Mouse (Mus musculus): Measurements from ENCODE around the gene Zbtb24. TPM values are rescaled to one million over a fixed set of nuclear protein-coding genes. Genes with fewer than 3 reads are reported as not detected.
A peak's percentile ranks its signal among the peaks of the same experiment; 100 is the strongest.

Gene Zbtb24
- polyA plus RNA-seq, 1 experiment: 31.6 TPM

DNA sequence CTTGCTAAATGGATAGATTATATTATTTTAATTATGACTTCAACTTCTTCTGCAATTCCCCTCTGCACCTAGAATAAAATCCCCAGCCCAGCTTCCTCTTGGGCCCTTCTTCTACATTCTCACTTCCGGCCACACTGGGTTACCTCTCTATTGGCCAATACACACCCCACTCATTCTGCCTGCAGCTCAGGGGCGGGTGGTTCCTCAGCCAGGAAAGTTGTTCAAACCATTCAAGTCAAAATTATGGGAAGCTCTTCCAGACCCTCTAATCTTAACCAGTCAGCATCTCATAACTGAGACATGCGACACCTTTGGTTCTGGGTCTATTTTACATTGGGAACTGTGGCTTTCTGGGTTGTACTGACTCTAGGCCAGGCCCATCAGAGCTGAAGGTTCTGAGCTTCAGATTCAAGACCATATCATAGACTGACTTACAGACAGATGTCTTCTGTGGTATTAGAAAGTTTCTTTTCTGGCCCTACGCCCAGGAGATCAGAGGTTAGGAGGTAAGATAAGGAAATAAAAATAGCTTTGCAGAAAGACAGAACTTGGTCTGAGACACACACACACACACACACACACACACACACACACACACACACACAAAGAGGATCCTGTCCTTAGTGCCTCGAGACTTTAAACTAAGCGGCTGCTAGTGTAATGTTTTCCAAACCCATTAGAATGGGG, 23.7 kb downstream of the Zbtb24 start:
- Histone ChIP-seq H3K4me3 (ENCODE audit: control insufficient read depth, insufficient read depth, low read length) (no peak overlapping the region), H3K27ac (ENCODE audit: control insufficient read depth, insufficient read depth, low read length) (peak overlapping the region; percentile 50; the same call in 1 of the 2 replicates), H3K27me3 (ENCODE audit: control insufficient read depth, insufficient read depth, low read length) (no peaks in the 10 kb centered on the region), H3K36me3 (ENCODE audit: control insufficient read depth, insufficient read depth, low read length) (peaks cover 3% of the 10 kb centered on the region; the same call in 1 of the 2 replicates), H3K4me1 (replicated peaks; ENCODE audit: control insufficient read depth, insufficient read depth, low read length) (peaks cover 47% of the 10 kb centered on the region)
- WGBS: 14% methylated on average over 6 of the region's 6 CpGs
- peak; percentile 34 for DNase-seq
- TF ChIP-seq POLR2A (IDR thresholded peaks at IDR 0.05; ENCODE audit: control insufficient read depth, extremely low read depth, insufficient read depth, low read length, poor library complexity) (no peak), CTCF (IDR thresholded peaks at IDR 0.05; ENCODE audit: borderline replicate concordance, control insufficient read depth, extremely low read depth, insufficient read depth, low read length, poor library complexity) (no peak)

DNA sequence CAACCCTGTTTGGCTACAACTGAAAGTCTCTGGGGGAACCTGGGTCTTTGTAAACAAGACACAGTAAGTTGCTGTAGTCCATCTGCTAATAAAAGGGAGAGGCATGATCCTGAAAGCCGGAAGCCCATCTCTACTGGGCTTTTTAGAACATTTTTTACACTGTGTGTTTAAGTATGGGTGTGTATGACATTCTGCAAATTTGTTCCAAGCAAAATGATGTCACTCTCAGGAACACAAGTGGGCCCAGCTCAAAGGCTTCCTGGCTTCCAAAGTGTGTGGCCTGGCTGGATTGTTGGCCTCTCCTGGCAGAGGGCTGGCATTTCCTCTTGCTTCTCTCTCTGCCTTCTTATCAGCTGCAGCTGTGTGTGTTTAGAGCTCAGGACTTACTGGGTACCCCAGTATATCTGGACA, 24.8 kb downstream of the Zbtb24 start:
- H3K4me3 ChIP-seq (ENCODE audit: control insufficient read depth, insufficient read depth, low read length): no peak overlapping the region
- DNase-seq: no peak
- peaks cover 51% of the 10 kb centered on the region for H3K4me1 ChIP-seq (replicated peaks; ENCODE audit: control insufficient read depth, insufficient read depth, low read length)
- H3K27ac ChIP-seq (ENCODE audit: control insufficient read depth, insufficient read depth, low read length): no peak overlapping the region; the same call in 1 of the 2 replicates
- 95% methylated on average over 1 of the region's 1 CpGs for WGBS
- peaks cover 13% of the 10 kb centered on the region; the same call in 1 of the 2 replicates for H3K36me3 ChIP-seq (ENCODE audit: control insufficient read depth, insufficient read depth, low read length)
- no peaks in the 10 kb centered on the region for H3K27me3 ChIP-seq (ENCODE audit: control insufficient read depth, insufficient read depth, low read length)
- TF ChIP-seq CTCF (IDR thresholded peaks at IDR 0.05; ENCODE audit: borderline replicate concordance, control insufficient read depth, extremely low read depth, insufficient read depth, low read length, poor library complexity) (no peak), POLR2A (IDR thresholded peaks at IDR 0.05; ENCODE audit: control insufficient read depth, extremely low read depth, insufficient read depth, low read length, poor library complexity) (no peak)

DNA sequence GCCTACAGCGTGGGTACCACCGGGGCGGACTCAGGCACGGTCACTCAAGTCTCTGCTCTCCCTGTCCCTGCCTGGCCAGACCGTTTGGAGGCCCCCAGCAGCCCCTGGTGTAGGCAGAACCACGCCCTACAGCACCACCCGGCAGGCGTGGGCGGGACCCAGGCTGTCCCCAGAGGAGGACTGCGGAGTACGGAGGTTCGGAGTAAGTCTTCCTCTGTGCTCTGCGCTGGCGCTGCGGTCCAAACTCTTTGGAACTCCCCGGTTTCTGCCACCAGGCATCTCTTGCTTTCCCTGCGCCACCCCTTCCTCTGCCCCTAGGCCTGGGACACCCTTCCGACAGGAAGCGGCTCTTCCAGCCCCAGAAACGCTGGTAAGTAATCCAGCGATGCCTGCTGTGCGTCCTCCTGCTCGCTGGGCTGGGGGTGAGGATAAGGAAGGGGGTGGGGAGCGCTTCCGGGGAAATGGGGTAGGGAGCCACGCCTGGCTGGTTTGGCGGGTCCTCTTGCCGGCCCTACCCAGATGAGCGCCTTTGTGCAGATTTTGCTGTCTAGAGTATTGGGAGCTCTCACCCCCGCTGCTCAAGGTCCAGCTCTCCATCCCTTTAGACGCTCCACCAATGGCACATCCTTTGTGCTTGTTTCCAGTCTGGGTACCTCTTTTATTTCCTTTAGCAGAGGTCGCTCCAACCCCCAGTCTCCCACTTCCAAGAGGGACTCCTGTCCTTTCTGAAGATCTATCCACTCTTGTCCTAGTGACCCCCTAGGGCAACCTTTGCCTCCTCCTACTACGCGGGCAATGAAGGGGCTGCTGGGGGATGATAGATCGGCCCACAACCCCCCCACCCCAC, 26.2 kb downstream of the Zbtb24 start, which contains the start of gene Mical1:
Gene Mical1, plus strand, starts transcription at position 144 of the 847 bp plus-strand sequence.
- no peaks in the 10 kb centered on the region for H3K27me3 ChIP-seq (ENCODE audit: control insufficient read depth, insufficient read depth, low read length)
- H3K4me3 ChIP-seq (ENCODE audit: control insufficient read depth, insufficient read depth, low read length): peak within 1 kb of the TSS; percentile 80
- TF ChIP-seq POLR2A (IDR thresholded peaks at IDR 0.05; ENCODE audit: control insufficient read depth, extremely low read depth, insufficient read depth, low read length, poor library complexity) (peak; percentile 51; the same call in 1 of the 2 replicates), CTCF (IDR thresholded peaks at IDR 0.05; ENCODE audit: borderline replicate concordance, control insufficient read depth, extremely low read depth, insufficient read depth, low read length, poor library complexity) (no peak)
- peak within 1 kb of the TSS; percentile 99 for H3K27ac ChIP-seq (ENCODE audit: control insufficient read depth, insufficient read depth, low read length)
- peaks cover 19% of the 10 kb centered on the region; the same call in 1 of the 2 replicates for H3K36me3 ChIP-seq (ENCODE audit: control insufficient read depth, insufficient read depth, low read length)
- peak; percentile 69 for DNase-seq
- peaks cover 46% of the 10 kb centered on the region for H3K4me1 ChIP-seq (replicated peaks; ENCODE audit: control insufficient read depth, insufficient read depth, low read length)
- 1% methylated on average over 35 of the region's 35 CpGs for WGBS

DNA sequence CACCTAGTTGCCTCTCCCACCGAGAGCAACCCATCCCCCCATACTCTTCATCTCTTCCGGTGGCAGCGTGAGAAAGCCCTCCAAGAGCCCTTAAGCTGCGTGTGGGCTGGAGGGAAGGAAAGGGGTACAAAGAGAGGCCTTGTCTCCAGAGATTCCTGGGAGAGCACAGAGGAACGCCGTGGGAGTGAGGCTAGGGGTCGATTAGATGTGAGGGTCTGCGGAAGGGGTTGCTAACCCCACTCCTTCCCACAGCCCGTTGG, 26.8 kb downstream of the Zbtb24 start:
- no peaks in the 10 kb centered on the region for H3K27me3 ChIP-seq (ENCODE audit: control insufficient read depth, insufficient read depth, low read length)
- WGBS: under 1% methylated on average over 9 of the region's 9 CpGs
- peaks cover 46% of the 10 kb centered on the region for H3K4me1 ChIP-seq (replicated peaks; ENCODE audit: control insufficient read depth, insufficient read depth, low read length)
- peak; percentile 62 for DNase-seq
- TF ChIP-seq POLR2A (IDR thresholded peaks at IDR 0.05; ENCODE audit: control insufficient read depth, extremely low read depth, insufficient read depth, low read length, poor library complexity) (no peak; the same call in 1 of the 2 replicates), CTCF (IDR thresholded peaks at IDR 0.05; ENCODE audit: borderline replicate concordance, control insufficient read depth, extremely low read depth, insufficient read depth, low read length, poor library complexity) (no peak)
- peaks cover 24% of the 10 kb centered on the region for H3K36me3 ChIP-seq (ENCODE audit: control insufficient read depth, insufficient read depth, low read length)
- peak overlapping the region; percentile 99 for H3K27ac ChIP-seq (ENCODE audit: control insufficient read depth, insufficient read depth, low read length)
- H3K4me3 ChIP-seq (ENCODE audit: control insufficient read depth, insufficient read depth, low read length): peak overlapping the region; percentile 80

DNA sequence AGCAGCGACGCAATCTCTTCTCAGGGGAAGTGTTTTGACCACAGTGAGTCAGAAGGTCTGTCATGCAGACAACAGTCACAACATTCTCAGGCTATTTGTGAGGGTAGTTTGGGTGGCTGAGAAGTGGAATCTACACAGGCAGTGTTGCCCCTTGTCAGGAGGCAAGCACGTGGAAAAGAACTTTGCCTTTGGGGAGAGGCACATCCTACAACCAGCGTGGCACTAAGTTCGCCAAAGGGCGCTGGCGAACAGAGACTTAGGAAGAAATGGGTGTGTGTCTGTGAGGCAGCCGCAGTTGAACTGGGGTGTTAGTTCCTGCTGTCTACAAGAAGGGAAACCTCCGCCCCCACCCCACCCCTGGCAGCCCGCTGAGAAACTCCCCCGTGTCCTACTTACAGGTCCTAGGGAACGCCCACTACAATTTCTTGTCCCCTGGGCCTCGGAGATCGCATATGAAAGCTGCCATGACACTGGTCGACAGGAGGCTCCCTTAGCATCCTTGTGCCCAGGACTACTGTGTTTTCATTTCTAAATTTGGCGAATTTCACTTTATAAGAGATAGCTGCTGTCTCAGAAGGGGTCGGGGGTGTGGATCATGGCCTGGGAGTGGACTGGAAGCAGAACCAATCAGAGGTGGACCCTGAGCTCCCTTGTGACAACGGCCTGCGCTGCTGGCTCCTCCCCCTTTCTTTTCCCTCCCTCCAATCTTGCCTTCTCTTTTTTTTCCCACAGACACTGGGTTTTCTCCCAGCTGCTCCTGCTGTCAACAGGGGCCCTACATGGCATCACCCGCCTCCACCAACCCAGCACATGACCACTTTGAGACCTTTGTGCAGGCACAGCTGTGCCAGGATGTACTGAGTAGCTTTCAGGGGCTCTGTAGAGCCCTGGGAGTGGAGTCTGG, 27.3 kb downstream of the Zbtb24 start:
- TF ChIP-seq POLR2A (IDR thresholded peaks at IDR 0.05; ENCODE audit: control insufficient read depth, extremely low read depth, insufficient read depth, low read length, poor library complexity): 0 out of 2 replicates have a peak, but pooled peaks have one; percentile 14
- 0 out of 2 replicates have a peak, but pooled peaks have one; percentile 39 for TF ChIP-seq CTCF (IDR thresholded peaks at IDR 0.05; ENCODE audit: borderline replicate concordance, control insufficient read depth, extremely low read depth, insufficient read depth, low read length, poor library complexity)
- 2% methylated on average over 20 of the region's 20 CpGs for WGBS
- Histone ChIP-seq H3K27ac (ENCODE audit: control insufficient read depth, insufficient read depth, low read length) (peak overlapping the region; percentile 99), H3K27me3 (ENCODE audit: control insufficient read depth, insufficient read depth, low read length) (no peaks in the 10 kb centered on the region), H3K4me3 (ENCODE audit: control insufficient read depth, insufficient read depth, low read length) (peak overlapping the region; percentile 80), H3K4me1 (replicated peaks; ENCODE audit: control insufficient read depth, insufficient read depth, low read length) (peaks cover 46% of the 10 kb centered on the region), H3K36me3 (ENCODE audit: control insufficient read depth, insufficient read depth, low read length) (peaks cover 30% of the 10 kb centered on the region)
- DNase-seq: peak; percentile 71

Data from thymus, adult 2 months (tissue).